Mouse (Mus musculus) B cell, adult (primary cell): ENCODE measurements around the gene Npas1. TPM values are rescaled to one million over a fixed set of nuclear protein-coding genes. Genes with fewer than 3 reads are reported as not detected.

Source experiments
- total RNA-seq: library from RNA; stranded (reverse); gene quantifications from 4 replicates; pipeline ENCODE4 v1.2.4, GENCODE M21; 2023; ENCODE audit not compliant: inconsistent age

Npas1 gene
- total RNA-seq, result not detected in 4 replicates

DNA sequence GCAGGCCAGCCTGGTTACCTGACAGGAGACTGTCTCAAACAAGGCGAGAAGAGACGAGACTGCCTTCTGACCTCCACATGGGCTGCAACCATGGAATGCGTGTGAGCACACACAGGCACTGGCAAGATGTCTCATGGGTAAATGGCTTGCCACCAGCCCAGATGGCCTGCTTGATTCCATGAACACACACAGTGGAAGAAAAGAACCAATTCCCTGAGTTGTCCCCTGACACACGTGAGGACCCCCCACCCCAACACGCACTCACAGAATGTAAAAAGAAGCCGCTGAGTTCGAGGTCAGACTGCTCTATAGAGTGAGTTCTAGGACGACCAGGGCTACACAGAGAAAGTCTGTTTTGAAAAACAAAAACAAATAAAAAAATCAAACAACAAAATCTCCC, at the start of gene Npas1:
Gene Npas1 (minus strand): TSS at position 101 of the 400 bp plus-strand sequence.

DNA sequence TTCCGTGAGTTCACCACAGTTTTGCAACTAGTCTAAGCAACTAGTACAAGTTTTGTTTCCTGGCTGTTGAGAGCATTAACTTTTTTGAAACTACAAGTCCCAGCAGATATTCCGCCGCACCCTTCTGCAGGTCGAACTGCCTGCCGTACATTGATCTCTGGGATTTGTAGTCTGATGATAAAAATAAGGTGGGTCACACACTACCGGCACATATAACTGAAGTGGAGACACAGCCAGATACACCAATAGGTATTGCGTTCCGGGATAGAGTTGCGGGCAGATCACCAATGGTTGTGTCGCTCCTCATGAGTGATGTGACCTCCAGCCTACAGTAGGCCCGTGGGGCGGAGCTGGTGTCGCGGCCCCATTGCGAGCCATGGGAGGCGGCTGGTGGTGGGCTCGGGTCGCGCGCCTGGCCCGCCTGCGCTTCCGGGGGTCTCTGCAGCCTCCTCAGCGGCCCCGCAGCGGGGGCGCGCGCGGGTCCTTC, 24.9 kb downstream of the Npas1 start, which contains the start of gene Tmem160:
Gene Tmem160 (plus strand): TSS at position 193 of the 487 bp plus-strand sequence.

Other genes with a start within 250 kb of the Npas1 start
- gene C5ar2, start 233.6 kb downstream of the Npas1 start, total RNA-seq, result 1.2 to 2.4 TPM (median 1.6 TPM) in 4 replicates
- 0.21 to 0.61 TPM in 2 of 4 replicates, not detected in the others for gene C5ar1, start 218.2 kb downstream of the Npas1 start, total RNA-seq
- 32.4 to 35.4 TPM (median 33.6 TPM) in 4 replicates for gene Inafm1, start 204.1 kb downstream of the Npas1 start, total RNA-seq
- 410 to 440 TPM (median 416 TPM) in 4 replicates for gene Ccdc9, start 190.9 kb downstream of the Npas1 start, total RNA-seq
- gene Bbc3, start 169.3 kb downstream of the Npas1 start, total RNA-seq, result 8.4 to 14.5 TPM (median 9.7 TPM) in 4 replicates
- 53.5 to 64.8 TPM (median 58.8 TPM) in 4 replicates for gene Sae1, start 89.9 kb downstream of the Npas1 start, total RNA-seq
- 96.6 to 117 TPM (median 100 TPM) in 4 replicates for gene Zc3h4, start 76.8 kb downstream of the Npas1 start, total RNA-seq
- gene Tmem160, start 24.9 kb downstream of the Npas1 start, total RNA-seq, result 35.9 to 42.6 TPM (median 37.4 TPM) in 4 replicates
- 18.4 to 22.2 TPM (median 21.3 TPM) in 4 replicates for gene Arhgap35, start 137.3 kb upstream of the Npas1 start, total RNA-seq
- gene Ceacam15, start 198.0 kb upstream of the Npas1 start, total RNA-seq, result not detected in 4 replicates
- gene Ceacam9, start 244.2 kb upstream of the Npas1 start, total RNA-seq, result not detected in 4 replicates